Mouse (Mus musculus): Measurements from ENCODE around the gene Clec4d. TPM values are rescaled to one million over a fixed set of nuclear protein-coding genes. Genes with fewer than 3 reads are reported as not detected.

Gene Clec4d
- polyA plus RNA-seq, 1 experiment from 2014 or later: not detected

DNA sequence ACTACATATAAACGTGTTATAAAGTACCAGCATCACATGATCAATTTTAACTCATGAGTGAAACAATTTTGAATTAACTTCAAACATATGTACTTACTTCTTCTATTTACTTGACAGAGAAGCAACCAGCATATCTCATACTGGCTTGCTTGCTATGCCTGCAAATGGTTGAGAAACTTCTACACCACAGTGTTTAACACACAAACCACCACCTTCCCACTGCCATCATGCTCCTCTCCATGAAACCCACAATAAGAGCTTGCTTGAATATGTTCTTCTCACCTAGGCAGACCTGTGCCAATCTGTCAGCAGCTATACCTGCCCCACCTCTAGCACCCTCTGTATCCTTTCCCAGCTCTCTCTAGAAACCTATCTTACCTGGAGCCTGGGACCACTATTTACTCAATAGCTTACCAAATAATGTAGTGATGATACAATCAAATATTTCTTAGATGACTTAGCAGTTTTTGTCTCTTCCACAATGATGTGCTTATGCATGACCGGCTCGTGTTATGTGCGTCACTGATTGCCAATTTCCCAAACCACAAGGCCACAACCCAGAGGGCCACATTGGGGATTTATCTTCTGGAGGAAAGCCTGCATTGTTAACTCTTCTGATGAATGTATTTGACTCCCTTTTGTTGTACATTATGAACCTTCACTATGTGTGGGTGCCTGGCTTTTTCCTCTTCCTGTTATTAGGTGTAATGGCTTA lies 1.9 kb upstream of the Clec4d start:
- H3K4me3 ChIP-seq (ENCODE audit: low read depth, low read length): no peak overlapping the region
- no peak overlapping the region for H3K27ac ChIP-seq (ENCODE audit: low read depth, low read length)
- H3K4me1 ChIP-seq (ENCODE audit: control insufficient read depth, insufficient read depth, low read length): no peaks in the 10 kb centered on the region
- 81% methylated on average over 4 of the region's 4 CpGs for WGBS
- no peak overlapping the region for H3K9ac ChIP-seq (ENCODE audit: low read length)
- H3K36me3 ChIP-seq (ENCODE audit: control insufficient read depth, insufficient read depth, low read length): no peaks in the 10 kb centered on the region
- DNase-seq (ENCODE audit: low spot score, missing footprints): no peak
- H3K4me2 ChIP-seq: no peak overlapping the region
- no peak for ATAC-seq (ENCODE audit: low FRiP score)
- H3K9me3 ChIP-seq (ENCODE audit: control insufficient read depth, low read length): no peaks in the 10 kb centered on the region
- H3K27me3 ChIP-seq (ENCODE audit: control insufficient read depth, insufficient read depth, low read length): no peaks in the 10 kb centered on the region

DNA sequence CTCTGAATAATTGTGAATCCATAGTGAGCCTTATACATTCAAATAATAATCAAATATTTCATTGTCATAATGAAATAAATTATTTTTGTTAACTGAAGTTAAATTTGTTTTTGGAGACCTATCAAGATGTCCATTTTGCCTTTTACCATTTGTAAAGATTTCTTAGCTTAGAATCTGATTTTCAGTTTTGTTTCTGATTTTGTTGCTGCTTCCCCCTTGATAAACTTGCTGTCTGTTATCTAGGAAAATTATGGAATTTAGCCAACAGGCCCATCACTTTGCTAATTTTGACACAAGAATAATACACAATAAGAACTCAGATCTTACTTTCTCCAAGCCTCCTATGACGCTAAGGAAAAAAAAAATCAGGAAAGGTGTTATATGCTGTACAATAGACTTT lies 1.0 kb upstream of the Clec4d start:
- Histone ChIP-seq H3K9ac (ENCODE audit: low read length) (no peak overlapping the region), H3K4me1 (ENCODE audit: control insufficient read depth, insufficient read depth, low read length) (no peaks in the 10 kb centered on the region), H3K9me3 (ENCODE audit: control insufficient read depth, low read length) (no peaks in the 10 kb centered on the region), H3K36me3 (ENCODE audit: control insufficient read depth, insufficient read depth, low read length) (no peaks in the 10 kb centered on the region), H3K27ac (ENCODE audit: low read depth, low read length) (no peak overlapping the region), H3K27me3 (ENCODE audit: control insufficient read depth, insufficient read depth, low read length) (no peaks in the 10 kb centered on the region), H3K4me2 (no peak overlapping the region), H3K4me3 (ENCODE audit: low read depth, low read length) (no peak overlapping the region)
- no peak for ATAC-seq (ENCODE audit: low FRiP score)
- DNase-seq (ENCODE audit: low spot score, missing footprints): no peak
- 77% methylated on average over 1 of the region's 1 CpGs for WGBS

DNA sequence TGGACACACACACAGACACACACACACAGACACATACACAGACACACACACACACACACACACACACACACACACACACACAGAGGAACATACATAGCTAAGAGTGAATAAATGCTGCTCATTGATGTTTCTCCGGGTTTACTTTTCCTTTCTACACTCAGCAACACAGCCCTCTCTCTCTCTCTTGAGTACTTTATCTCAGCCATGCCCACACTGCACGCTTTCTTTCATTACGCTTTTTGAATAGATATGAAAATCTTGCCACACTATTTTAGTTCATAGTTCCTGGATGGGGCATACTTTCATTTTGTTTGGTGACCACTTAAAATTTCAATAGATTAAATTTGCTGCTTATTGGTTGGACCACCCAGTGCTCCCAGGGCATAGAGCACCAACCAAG lies 2.3 kb downstream of the Clec4d start:
- Histone ChIP-seq H3K36me3 (ENCODE audit: control insufficient read depth, insufficient read depth, low read length) (no peaks in the 10 kb centered on the region), H3K4me2 (no peak overlapping the region), H3K27me3 (ENCODE audit: control insufficient read depth, insufficient read depth, low read length) (no peaks in the 10 kb centered on the region), H3K9ac (ENCODE audit: low read length) (no peak overlapping the region), H3K9me3 (ENCODE audit: control insufficient read depth, low read length) (no peaks in the 10 kb centered on the region), H3K4me3 (ENCODE audit: low read depth, low read length) (no peak overlapping the region), H3K4me1 (ENCODE audit: control insufficient read depth, insufficient read depth, low read length) (no peaks in the 10 kb centered on the region), H3K27ac (ENCODE audit: low read depth, low read length) (no peak overlapping the region)
- DNase-seq (ENCODE audit: low spot score, missing footprints) (no peak), ATAC-seq (ENCODE audit: low FRiP score) (no peak)
- 87% methylated on average over 3 of the region's 3 CpGs for WGBS

DNA sequence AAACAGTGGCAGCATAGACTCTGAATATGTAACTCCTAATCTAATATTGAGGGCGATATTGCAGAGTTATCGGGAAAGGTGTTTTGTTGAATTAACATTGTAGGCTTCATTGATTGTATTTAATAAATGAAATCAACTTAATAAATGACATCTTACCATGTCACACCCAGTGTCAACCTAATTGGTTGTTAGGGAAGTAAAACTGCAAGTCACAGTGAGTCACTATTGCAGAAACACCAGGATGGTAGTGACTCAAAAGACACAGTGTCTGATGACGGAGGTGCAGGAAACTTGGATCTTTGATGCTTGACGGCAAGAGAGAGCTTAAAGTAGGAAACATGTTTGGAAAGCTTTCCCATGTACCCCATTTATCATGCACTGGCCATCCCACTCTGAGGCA lies 3.9 kb downstream of the Clec4d start:
- Histone ChIP-seq H3K27me3 (ENCODE audit: control insufficient read depth, insufficient read depth, low read length) (no peaks in the 10 kb centered on the region), H3K9ac (ENCODE audit: low read length) (no peak overlapping the region), H3K4me2 (no peak overlapping the region), H3K27ac (ENCODE audit: low read depth, low read length) (no peak overlapping the region), H3K4me3 (ENCODE audit: low read depth, low read length) (no peak overlapping the region), H3K9me3 (ENCODE audit: control insufficient read depth, low read length) (no peaks in the 10 kb centered on the region), H3K4me1 (ENCODE audit: control insufficient read depth, insufficient read depth, low read length) (no peaks in the 10 kb centered on the region), H3K36me3 (ENCODE audit: control insufficient read depth, insufficient read depth, low read length) (no peaks in the 10 kb centered on the region)
- no peak for ATAC-seq (ENCODE audit: low FRiP score)
- WGBS: 92% methylated on average over 4 of the region's 4 CpGs
- DNase-seq (ENCODE audit: low spot score, missing footprints): no peak

DNA sequence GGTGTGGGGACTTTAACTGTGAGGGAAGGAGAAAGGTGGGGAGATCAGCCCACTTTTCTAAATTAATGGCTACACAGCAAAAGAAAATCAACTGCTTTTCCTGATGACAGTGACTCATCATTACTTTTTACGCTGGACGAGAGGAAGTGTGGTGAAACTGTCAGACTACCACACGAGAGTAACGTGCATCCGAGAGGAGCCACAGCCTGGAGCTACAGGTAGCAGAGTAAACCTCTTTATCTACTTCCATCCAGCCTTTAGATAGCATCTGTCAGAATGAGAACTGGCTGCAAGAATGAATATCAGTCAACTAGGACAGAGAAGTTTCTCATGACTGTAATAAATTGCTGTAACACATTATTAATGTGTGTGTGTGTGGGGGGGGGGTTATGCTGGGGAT lies 5.0 kb downstream of the Clec4d start:
- H3K4me3 ChIP-seq (ENCODE audit: low read depth, low read length): no peak overlapping the region
- no peak for DNase-seq (ENCODE audit: low spot score, missing footprints)
- H3K27ac ChIP-seq (ENCODE audit: low read depth, low read length): no peak overlapping the region
- H3K27me3 ChIP-seq (ENCODE audit: control insufficient read depth, insufficient read depth, low read length): no peaks in the 10 kb centered on the region
- ATAC-seq (ENCODE audit: low FRiP score): no peak
- no peaks in the 10 kb centered on the region for H3K4me1 ChIP-seq (ENCODE audit: control insufficient read depth, insufficient read depth, low read length)
- H3K9me3 ChIP-seq (ENCODE audit: control insufficient read depth, low read length): no peaks in the 10 kb centered on the region
- no peak overlapping the region for H3K4me2 ChIP-seq
- WGBS: 86% methylated on average over 5 of the region's 5 CpGs
- H3K9ac ChIP-seq (ENCODE audit: low read length): no peak overlapping the region
- H3K36me3 ChIP-seq (ENCODE audit: control insufficient read depth, insufficient read depth, low read length): no peaks in the 10 kb centered on the region

DNA sequence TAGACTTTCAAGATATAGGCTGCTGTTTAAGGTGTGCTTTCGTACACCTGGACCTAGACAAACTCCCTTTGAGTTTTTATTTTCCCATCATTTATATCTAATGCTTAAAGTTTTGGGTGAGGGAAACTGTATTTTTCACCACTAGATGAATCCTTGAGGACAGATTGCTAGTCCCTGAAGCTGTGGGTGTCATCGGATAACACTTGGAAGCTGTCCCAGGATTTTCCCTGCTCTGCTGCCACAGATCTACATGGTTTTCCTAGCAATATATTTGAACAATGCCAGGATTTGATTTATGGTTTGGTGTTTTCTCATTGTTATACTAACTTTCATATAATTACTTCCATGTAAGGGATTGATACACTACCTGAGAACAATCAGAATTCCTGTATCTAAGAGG lies 17.5 kb downstream of the Clec4d start:
- Histone ChIP-seq H3K9ac (ENCODE audit: low read length) (no peak overlapping the region), H3K4me2 (no peak overlapping the region), H3K27ac (ENCODE audit: low read depth, low read length) (no peak overlapping the region), H3K9me3 (ENCODE audit: control insufficient read depth, low read length) (no peaks in the 10 kb centered on the region), H3K4me1 (ENCODE audit: control insufficient read depth, insufficient read depth, low read length) (no peaks in the 10 kb centered on the region), H3K36me3 (ENCODE audit: control insufficient read depth, insufficient read depth, low read length) (no peaks in the 10 kb centered on the region), H3K4me3 (ENCODE audit: low read depth, low read length) (no peak overlapping the region), H3K27me3 (ENCODE audit: control insufficient read depth, insufficient read depth, low read length) (no peaks in the 10 kb centered on the region)
- ATAC-seq (ENCODE audit: low FRiP score) (no peak), DNase-seq (ENCODE audit: low spot score, missing footprints) (no peak)
- whole genome bisulfite sequencing: 91% methylated on average over 2 of the region's 2 CpGs

DNA sequence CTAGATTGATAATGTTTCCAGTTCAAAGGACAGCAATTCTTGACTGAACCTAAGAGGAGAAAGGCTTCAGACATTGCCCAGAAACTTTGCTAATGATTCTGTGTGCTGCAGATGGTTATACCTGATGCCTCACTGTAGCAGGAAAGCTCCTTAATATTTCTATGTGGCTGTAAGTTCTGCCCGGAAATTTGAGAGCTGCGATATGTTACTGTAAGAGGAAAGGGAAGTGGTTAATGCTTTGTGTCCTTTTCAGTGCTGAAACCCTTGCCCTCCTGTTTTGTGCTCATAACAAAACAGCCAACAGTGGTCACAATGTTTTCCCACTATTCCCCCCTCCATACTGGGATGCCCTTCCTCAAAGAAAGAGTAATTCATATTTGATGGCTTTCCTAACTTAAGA lies 24.4 kb downstream of the Clec4d start:
- 92% methylated on average over 2 of the region's 2 CpGs for WGBS
- no peak overlapping the region for H3K4me2 ChIP-seq
- H3K27ac ChIP-seq (ENCODE audit: low read depth, low read length): no peak overlapping the region
- H3K4me1 ChIP-seq (ENCODE audit: control insufficient read depth, insufficient read depth, low read length): no peaks in the 10 kb centered on the region
- no peaks in the 10 kb centered on the region for H3K9me3 ChIP-seq (ENCODE audit: control insufficient read depth, low read length)
- DNase-seq (ENCODE audit: low spot score, missing footprints) (no peak), ATAC-seq (ENCODE audit: low FRiP score) (no peak)
- no peaks in the 10 kb centered on the region for H3K27me3 ChIP-seq (ENCODE audit: control insufficient read depth, insufficient read depth, low read length)
- H3K4me3 ChIP-seq (ENCODE audit: low read depth, low read length): no peak overlapping the region
- no peaks in the 10 kb centered on the region for H3K36me3 ChIP-seq (ENCODE audit: control insufficient read depth, insufficient read depth, low read length)
- no peak overlapping the region for H3K9ac ChIP-seq (ENCODE audit: low read length)

DNA sequence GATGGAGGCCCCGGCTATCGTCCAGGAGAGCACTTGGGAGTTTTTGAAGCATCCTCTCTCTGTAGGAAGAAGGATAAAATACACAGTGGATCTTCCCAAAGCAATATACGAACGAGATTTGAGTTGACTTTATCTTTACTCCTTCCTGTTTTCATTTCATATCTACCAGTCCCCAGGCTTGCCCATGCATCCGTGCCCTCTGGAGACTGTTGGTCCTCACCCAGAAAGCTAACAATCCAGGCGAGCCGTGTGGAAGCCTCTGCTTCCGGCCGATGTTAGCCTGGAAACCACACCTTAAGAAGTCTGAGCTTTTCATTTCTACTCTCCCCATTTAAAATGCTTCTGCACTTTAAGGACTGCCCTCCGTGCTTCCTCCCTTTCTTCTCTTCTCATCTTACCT lies 27.0 kb downstream of the Clec4d start:
- ATAC-seq (ENCODE audit: low FRiP score) (no peak), DNase-seq (ENCODE audit: low spot score, missing footprints) (no peak)
- no peak overlapping the region for H3K4me3 ChIP-seq (ENCODE audit: low read depth, low read length)
- 83% methylated on average over 10 of the region's 10 CpGs for WGBS
- no peak overlapping the region for H3K9ac ChIP-seq (ENCODE audit: low read length)
- no peaks in the 10 kb centered on the region for H3K27me3 ChIP-seq (ENCODE audit: control insufficient read depth, insufficient read depth, low read length)
- H3K4me1 ChIP-seq (ENCODE audit: control insufficient read depth, insufficient read depth, low read length): no peaks in the 10 kb centered on the region
- H3K4me2 ChIP-seq: no peak overlapping the region
- H3K27ac ChIP-seq (ENCODE audit: low read depth, low read length): no peak overlapping the region
- H3K9me3 ChIP-seq (ENCODE audit: control insufficient read depth, low read length): no peaks in the 10 kb centered on the region
- no peaks in the 10 kb centered on the region for H3K36me3 ChIP-seq (ENCODE audit: control insufficient read depth, insufficient read depth, low read length)

DNA sequence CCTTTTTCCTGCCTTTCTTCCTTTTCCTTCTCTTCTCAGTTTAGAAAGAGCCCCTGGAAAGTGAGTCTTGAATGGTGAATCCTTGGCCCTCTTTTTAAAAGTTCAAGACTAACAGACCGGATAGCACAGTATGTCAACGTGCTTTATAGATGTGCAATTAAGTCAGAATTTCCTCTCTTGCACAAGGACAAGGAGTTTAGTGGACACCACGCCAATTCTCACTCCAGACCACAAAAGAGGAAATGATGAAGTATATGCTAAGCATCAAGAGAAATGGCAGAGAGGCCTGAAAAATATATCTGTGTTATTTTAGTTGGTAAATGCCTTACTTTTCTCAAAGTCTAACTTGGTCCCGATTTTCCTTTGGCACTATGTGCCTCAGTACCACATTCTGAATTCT lies 27.8 kb downstream of the Clec4d start, which contains the start of gene Clec4e:
Clec4e (minus strand) TSS at position 118 of the 400 bp plus-strand sequence.
- H3K27me3 ChIP-seq (ENCODE audit: control insufficient read depth, insufficient read depth, low read length): no peaks in the 10 kb centered on the region
- no peak within 1 kb of the TSS for H3K27ac ChIP-seq (ENCODE audit: low read depth, low read length)
- no peak within 1 kb of the TSS for H3K4me2 ChIP-seq
- ATAC-seq (ENCODE audit: low FRiP score) (no peak), DNase-seq (ENCODE audit: low spot score, missing footprints) (no peak)
- H3K36me3 ChIP-seq (ENCODE audit: control insufficient read depth, insufficient read depth, low read length): no peaks in the 10 kb centered on the region
- 86% methylated on average over 4 of the region's 4 CpGs for WGBS
- H3K4me1 ChIP-seq (ENCODE audit: control insufficient read depth, insufficient read depth, low read length): no peaks in the 10 kb centered on the region
- no peak within 1 kb of the TSS for H3K4me3 ChIP-seq (ENCODE audit: low read depth, low read length)
- no peak within 1 kb of the TSS for H3K9ac ChIP-seq (ENCODE audit: low read length)
- no peaks in the 10 kb centered on the region for H3K9me3 ChIP-seq (ENCODE audit: control insufficient read depth, low read length)
